Mouse (Mus musculus) MEL (cell line): ENCODE measurements at regions not wholly inside any gene's neighbourhood (a gene's known extent, or its start where the extent isn't known, plus 50 kb on each side); places are given as distances from the start of the nearest gene placed in this dataset.

ENCODE experiments used
- CTCF ChIP-seq, 3 experiments: IDR thresholded peaks in 2 of 3; conservative IDR thresholded peaks in 1 of 3; 2 replicates each; pipeline ENCODE4 v1.5.1; 2011 to 2012; ENCODE audit warnings: low read length in 3 of 3, low read depth in 2 of 3, mild to moderate bottlenecking in 2 of 3, improper control_type of control experiment in 1 of 3, inconsistent platforms in 1 of 3, mixed read lengths in 1 of 3, moderate library complexity in 1 of 3; ENCODE audit not compliant: control insufficient read depth in 1 of 3, insufficient read depth in 1 of 3, poor library complexity in 1 of 3, severe bottlenecking in 1 of 3
- ELF1 ChIP-seq: IDR thresholded peaks from 2 replicates; pipeline ENCODE4 v1.6.1; 2014; ENCODE audit warnings: low read depth, mild to moderate bottlenecking, inconsistent platforms, low read length, improper control_type of control experiment, moderate library complexity
- EP300 ChIP-seq, 2 experiments: IDR thresholded peaks; 2 replicates each; pipeline ENCODE4 v1.6.1; 2011; ENCODE audit warnings: improper control_type of control experiment in 2 of 2, low read length in 2 of 2, low read depth in 1 of 2, mild to moderate bottlenecking in 1 of 2
- ETS1 ChIP-seq: IDR thresholded peaks from 2 replicates; pipeline ENCODE4 v1.6.1; 2012; ENCODE audit warnings: low read depth, mild to moderate bottlenecking, inconsistent platforms, low read length, improper control_type of control experiment, moderate library complexity
- HCFC1 ChIP-seq: IDR thresholded peaks from 2 replicates; pipeline ENCODE4 v1.6.1; 2012; ENCODE audit warnings: low read depth, mild to moderate bottlenecking, inconsistent platforms, low read length, improper control_type of control experiment, moderate library complexity
- MAX ChIP-seq: IDR thresholded peaks from 2 replicates; pipeline ENCODE4 v1.6.1; 2011; ENCODE audit warnings: low read length, improper control_type of control experiment
- MYC ChIP-seq: IDR thresholded peaks from 2 replicates; pipeline ENCODE4 v1.6.1; 2011; ENCODE audit warnings: low read depth, mild to moderate bottlenecking, low read length, improper control_type of control experiment, moderate library complexity
- POLR2A ChIP-seq, 2 experiments: IDR thresholded peaks; 2 replicates each; pipeline ENCODE4 v1.6.1; 2011 to 2012; ENCODE audit warnings: low read length in 2 of 2, mild to moderate bottlenecking in 2 of 2, control low read depth in 1 of 2, improper control_type of control experiment in 1 of 2, low read depth in 1 of 2, moderate library complexity in 1 of 2; ENCODE audit not compliant: control insufficient read depth in 1 of 2, insufficient read depth in 1 of 2, poor library complexity in 1 of 2
- POLR2AphosphoS5 ChIP-seq: IDR thresholded peaks from 2 replicates; pipeline ENCODE4 v1.6.1; 2012; ENCODE audit warnings: low read depth, borderline replicate concordance, mild to moderate bottlenecking, inconsistent platforms, low read length, moderate library complexity, mixed read lengths
- SIN3A ChIP-seq: IDR thresholded peaks from 2 replicates; pipeline ENCODE4 v1.6.1; 2012; ENCODE audit warnings: low read length, improper control_type of control experiment, inconsistent platforms
- ZC3H11A ChIP-seq: IDR thresholded peaks from 2 replicates; pipeline ENCODE4 v1.6.1; 2012; ENCODE audit warnings: low read depth, mild to moderate bottlenecking, inconsistent platforms, low read length, improper control_type of control experiment
- ZNF384 ChIP-seq: IDR thresholded peaks from 2 replicates; pipeline ENCODE4 v1.6.1; 2012; ENCODE audit warnings: low read depth, mild to moderate bottlenecking, inconsistent platforms, low read length, improper control_type of control experiment

DNA sequence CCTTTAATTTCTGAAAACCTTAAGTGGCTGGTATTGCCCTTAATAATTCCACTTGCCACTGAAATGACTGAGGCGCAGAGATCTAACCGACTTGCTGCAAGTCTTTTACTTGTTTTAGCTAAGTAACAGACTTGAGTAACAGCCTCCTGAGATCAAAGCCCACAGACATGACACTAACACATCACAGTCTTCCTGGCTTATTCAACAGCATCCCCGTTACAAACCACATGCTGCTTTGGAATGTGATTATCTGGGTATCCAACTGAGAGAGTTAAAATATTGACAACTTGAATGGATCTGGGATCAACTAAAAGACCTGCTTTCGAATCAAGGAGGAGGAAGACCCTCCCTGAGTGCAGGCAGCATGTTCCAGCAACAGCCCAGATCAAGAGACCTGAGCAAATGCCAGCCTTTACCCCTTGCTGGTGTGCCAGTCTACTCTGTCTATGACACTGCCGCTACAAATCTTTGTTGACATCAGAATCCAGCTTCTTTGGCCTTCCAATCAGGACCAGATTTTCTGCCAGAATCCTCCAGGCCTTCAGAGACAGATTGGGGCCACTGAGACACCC is 258.7 kb upstream of the Fermt1 start:
- TF ChIP-seq SIN3A (no peak), POLR2A (IDR thresholded peaks at IDR 0.05; ENCODE audit: control insufficient read depth in 1 of 2, insufficient read depth in 1 of 2, low read depth in 1 of 2, low read length in 2 of 2, poor library complexity in 1 of 2) (no peak), EP300 (IDR thresholded peaks at IDR 0.05; ENCODE audit: low read depth in 1 of 2, low read length in 2 of 2) (no peak), ELF1 (no peak), ZC3H11A (no peak), HCFC1 (no peak), CTCF (IDR thresholded peaks at IDR 0.05 in 2 of 3, conservative IDR thresholded peaks at IDR 0.05 in 1 of 3; ENCODE audit: control insufficient read depth in 1 of 3, insufficient read depth in 1 of 3, low read depth in 2 of 3, low read length in 3 of 3, poor library complexity in 1 of 3, severe bottlenecking in 1 of 3) (no peak), POLR2AphosphoS5 (no peak), MAX (no peak), MYC (no peak), ETS1 (no peak), ZNF384 (no peak)
